Mouse (Mus musculus): ENCODE measurements around the gene Lgals7.
"Not testable (repeated sequence)": the region's sequence is repeated elsewhere in the genome, so short reads cannot be mapped to it uniquely, and the experiment has no call there.

The Lgals7 gene

DNA sequence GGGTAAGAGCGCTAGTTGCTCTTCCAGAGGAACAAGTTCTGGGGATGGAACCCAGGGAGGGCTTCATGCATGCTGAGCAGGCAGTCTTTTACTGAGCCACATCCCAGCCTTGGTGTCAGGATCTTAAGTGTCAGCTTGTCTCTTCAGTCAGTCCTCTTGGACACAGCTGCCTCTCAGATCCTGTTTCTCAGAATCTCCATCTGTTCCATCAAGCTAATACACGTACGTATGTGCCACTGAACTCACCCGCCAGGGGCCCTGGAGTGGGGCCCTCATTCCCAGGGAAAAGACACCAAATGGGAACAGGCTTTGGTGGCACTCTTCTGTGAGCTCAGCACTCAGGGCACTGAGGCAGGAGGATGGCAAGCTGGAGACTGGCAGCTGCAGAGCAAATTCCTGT lies 14.2 kb downstream of the Lgals7 start:
- no peak for DNase-seq (ENCODE audit: low spot score)

DNA sequence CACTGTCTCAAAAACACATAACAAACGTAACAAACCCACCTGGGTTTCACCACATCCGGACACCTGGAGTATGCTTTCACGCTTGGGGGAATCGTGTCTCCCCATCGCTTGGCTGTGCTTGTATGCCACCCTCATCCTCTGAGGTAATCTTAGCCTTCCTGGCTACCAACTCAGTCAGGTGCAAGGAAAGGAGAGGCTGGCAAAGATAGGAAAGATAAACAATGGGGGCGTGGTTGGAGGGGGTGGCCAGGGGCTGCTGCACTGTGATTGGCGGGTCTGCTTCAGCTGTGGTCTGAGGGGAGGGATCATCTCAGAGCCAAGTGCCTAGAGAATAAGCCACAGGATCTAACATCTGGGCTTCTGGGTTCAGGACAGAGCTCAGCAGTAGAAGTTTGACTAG lies 16.0 kb downstream of the Lgals7 start:
- DNase-seq (ENCODE audit: low spot score), result no peak

DNA sequence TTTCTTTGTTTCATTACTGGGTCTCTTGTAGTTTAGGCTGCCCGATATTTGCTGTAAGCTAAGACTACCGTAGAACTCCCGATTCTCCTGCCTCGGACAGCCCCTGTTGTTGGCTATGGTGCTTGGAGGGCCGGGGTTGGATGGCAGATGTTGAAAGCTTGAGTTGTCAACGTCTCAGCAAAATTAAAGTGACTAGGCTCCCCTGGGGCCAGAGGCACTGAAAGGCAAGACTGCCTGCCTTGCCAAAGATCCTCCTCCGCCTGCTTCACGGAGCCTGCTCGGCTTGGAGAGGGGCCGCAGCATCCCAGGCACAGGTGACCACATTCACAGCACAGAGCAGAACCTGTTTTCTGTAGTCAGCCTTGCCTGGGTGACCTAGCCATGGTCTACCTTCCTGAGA lies 16.9 kb downstream of the Lgals7 start:
- DNase-seq (ENCODE audit: low spot score), result no peak

DNA sequence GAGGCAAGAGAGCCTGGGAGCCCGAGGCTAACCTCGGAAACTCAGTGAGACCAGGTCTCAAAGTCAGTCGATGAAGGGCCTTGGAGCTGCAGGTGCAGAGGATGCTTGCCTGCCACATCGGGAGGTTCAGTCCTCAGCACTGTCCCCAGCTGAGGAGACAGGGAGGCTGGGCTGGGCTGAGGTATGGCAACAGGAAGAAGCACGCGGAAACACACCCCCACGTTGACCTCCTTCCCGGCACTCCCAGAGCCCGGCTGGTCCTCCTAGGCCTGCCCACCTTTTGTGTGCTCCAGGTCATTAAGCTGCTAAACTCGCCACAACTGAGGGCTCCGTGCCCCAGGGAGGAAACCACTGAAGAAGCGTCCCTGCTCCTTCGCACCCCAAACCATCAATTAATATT lies 17.5 kb downstream of the Lgals7 start, which contains the start of gene Capn12:
Gene Capn12, plus strand, starts transcription at position 224 of the 400 bp plus-strand sequence.
- DNase-seq (ENCODE audit: low spot score), result no peak

DNA sequence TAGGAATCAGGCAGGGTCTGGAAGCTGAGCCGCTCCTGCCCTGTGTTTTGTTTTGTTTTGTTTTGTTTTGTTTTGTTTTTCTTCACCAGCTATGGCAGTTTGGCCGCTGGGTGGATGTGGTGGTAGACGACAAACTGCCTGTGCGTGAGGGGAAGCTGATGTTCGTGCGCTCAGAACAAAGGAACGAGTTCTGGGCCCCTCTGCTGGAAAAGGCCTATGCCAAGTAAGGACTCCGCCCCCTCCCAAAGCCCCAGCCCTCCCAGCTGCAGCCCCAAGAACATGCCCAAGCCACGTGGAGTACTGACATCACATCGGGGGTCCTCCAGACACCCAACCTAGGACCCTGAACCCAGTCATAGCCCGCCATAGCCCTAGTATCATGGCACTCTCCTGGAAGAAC lies 19.4 kb downstream of the Lgals7 start:
- no peak for DNase-seq (ENCODE audit: low spot score)

DNA sequence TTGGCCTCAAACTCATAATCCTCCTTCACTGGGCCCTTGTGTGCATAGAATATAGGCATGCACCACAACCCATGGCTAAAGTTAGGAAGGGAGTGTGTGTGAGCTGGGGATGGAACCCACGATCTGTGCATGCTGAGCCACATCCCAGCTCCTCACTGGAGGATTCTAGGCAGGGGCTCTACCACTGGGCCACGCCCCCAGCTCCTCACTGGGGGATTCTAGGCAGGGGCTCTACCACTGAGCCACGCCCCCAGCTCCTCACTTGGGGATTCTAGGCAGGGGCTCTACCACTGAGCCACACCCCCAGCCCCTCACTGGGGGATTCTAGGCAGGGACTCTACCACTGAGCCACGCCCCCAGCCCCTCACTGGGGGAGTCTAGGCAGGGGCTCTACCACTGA lies 20.1 kb downstream of the Lgals7 start:
- DNase-seq (ENCODE audit: low spot score), result not testable (repeated sequence)

DNA sequence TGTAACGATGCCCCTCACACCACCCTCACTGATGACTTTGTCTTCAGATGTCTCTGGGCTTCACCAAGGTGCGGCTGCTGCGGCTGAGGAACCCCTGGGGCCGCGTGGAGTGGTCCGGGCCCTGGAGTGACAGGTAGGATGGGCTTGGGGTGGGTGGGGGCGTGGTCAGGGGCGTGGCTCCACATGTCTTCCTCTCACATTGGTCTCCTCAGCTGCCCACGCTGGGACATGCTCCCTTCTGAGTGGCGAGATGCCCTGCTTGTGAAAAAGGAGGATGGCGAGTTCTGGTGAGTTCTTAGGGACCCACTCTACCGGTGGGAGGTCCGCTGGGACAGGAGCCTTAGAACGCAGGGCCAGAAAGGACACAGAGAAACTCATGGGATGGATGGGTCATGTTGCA lies 22.8 kb downstream of the Lgals7 start:
- DNase-seq (ENCODE audit: low spot score), result no peak

DNA sequence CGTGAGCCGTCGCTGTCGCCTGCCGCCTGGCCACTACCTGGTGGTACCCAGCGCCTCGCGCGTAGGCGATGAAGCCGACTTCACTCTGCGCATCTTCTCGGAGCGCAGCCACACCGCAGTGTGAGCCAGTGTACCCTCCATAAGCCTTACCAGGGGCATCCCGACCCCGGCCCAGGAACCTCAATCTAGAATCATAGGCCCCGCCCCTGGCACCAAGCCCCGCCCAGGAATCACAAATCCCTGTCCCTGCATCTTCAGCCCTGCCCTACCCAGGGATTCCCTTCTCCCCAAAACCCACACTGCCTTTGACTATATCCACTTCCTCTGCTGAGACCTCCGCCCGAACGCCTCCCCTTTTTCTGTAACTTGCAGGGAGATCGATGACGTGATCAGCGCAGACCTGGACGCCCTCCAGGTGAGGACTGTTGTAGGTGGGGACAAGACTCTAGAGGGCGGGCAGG lies 25.1 kb downstream of the Lgals7 start:
- DNase-seq (ENCODE audit: low spot score), result no peak

DNA sequence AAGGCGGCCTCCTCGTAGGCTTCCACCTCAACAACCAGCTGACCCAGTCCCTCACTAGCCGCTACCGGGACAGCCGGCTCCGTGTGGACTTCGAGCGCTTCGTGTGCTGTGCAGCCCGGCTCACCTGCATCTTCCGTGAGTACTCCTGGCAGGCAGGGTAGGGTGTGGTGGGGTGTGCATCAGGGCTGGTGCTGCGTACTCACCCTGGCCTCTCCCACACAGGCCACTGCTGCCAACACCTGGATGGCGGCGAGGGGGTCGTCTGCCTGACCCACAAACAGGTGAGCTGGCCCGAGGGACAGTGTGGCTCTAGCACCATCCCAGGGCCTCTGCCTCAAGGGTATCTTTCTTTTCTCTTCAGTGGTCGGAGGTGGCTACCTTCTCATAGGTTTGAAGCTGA lies 28.9 kb downstream of the Lgals7 start:
- DNase-seq (ENCODE audit: low spot score), result no peak

DNA sequence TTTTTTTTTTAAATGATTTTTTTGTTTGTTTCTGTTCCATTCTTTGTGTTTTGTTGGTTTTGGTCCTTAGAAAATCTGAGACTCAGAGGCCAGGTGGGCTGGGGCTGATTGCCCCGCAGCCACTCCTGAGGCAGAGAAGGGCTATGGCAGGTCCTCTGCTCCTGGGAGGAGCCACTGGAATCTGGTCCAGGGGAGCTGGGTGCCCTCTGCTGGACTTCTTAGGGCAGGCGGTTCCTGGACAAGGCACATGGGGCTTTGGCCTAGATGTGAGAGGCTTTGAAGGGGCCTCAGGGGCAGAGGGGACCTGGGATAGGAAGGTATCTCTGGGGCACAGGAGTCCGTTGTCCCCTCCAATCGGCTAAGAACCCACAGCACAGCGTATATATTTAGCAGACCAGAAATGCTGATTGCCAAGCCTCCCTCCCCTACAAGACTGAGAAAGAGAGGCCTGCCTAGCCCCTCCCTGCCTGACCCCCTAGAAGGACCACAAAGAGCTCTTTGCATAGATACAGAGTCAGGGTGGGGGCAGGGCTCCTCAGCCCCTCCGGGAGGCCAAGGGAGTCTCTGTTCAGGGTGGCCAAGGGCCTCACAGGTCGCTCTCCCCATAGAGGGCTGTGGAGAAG lies 30.1 kb downstream of the Lgals7 start:
- peak; percentile 53 for DNase-seq (ENCODE audit: low spot score)

DNA sequence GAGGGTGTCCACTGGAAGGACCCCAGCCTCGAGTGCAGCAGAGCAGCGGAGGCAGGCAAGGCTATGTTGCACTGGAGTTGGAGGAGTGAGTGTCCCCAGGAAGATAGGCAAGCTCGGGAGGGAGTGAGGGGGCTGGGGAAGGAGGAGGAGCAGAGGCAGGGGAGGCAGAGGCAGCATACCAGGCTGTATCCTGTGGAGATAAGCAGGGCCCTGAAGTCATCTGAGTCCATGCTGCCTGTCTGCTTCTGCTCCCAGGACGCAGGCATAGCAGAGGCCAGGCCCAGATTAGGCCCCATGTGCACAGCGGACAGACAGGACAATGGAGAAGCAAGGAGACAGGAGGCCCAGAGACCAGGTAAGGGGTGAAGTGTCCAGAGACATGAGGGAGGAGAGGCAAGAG lies 31.3 kb downstream of the Lgals7 start:
- no peak for DNase-seq (ENCODE audit: low spot score)

DNA sequence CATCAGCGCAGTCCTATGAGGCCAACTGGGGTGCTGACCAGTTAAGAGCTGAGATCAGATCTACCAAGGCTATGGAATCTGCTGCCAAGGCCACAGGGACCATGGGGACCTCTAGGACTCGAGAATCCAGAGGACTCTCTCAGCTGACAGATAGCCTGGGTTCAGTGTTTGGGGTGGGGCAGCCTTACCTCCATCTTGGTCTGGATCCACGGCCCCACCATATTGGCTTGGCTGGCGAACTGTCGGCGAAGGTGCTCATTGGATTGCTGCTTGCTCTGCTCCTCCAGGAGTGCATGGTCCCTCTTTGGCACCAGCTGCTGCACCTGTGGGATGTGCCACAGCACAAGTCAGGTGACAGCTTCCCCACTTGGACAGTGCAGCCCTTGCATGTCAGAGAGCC lies 34.0 kb downstream of the Lgals7 start:
- no peak for DNase-seq (ENCODE audit: low spot score)

DNA sequence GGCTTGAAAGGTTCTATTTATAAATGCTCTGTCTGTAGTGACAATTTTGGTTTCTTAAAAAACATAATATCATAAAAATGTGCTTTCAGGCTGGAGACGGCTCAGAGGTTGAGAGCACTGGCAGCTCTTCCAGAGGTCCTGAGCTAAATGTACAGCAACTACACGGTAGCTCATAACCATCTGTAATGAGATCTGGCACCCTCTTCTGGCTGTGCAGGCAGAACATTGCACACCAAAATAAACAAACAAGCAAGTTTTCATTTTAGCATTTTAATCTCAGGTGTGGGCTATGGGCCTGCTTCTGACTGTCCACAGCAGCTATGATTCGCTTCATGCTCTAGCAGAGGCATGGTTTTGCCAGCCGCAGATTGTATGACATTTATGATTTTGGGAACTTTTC lies 36.3 kb downstream of the Lgals7 start:
- no peak for DNase-seq (ENCODE audit: low spot score)

DNA sequence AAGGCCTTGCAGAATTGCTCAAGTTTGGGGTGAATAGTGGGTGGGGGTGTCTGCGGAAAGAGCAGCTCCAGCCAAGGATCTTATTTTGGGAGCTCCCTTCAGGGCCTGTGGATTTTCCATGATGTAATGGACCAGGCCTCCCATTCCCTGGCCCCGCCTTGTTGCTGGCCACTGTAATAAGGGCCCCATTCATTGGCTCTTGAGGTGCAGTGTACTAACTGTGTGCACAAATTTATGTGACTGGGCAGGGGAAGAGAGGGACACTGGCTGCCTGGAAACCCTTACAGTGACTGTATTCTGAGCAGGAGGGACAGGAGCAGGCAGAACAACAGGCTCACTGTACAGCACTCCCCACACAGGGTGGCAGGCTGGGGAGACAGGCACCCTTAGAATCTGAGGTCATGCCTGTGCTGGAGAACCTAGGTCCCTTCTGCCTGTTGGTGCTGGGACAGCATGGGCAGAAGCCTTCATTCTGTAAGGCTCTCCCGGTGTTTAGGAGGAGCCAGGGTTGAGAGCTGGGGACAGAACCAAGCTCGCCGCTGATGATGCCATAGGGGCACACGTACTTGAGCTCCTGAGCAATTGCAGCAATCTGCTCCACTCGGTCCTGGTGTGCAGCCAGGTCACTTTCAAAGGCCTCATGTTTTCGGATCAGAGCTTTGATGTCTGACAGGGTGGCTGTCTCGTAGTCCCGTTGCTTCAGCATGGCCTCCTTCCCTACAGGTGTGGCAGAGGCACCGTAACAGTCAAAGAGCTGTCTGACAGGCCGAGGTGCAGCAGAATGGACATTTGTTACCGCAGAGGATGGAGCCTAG lies 37.9 kb downstream of the Lgals7 start:
- no peak for DNase-seq (ENCODE audit: low spot score)

DNA sequence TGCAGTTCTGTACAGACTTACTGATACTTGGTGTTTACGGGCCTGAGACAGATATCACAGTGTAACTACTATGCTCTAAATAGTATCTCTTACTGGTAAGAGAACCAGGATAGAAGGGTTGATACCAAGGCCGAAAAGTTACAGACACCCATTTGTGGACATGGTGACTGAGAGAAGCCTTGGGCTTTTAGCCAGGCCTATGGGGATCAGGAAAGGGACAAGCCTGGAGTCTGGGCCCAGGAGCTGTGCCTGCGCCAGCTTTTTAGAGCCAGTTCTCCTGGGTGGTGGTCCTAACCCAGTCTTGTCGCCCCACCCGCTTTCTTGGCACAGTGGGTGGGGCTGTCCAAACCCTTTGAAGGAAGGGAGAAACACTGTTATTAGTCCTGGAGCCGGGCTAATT lies 38.5 kb downstream of the Lgals7 start:
- no peak for DNase-seq (ENCODE audit: low spot score)

DNA sequence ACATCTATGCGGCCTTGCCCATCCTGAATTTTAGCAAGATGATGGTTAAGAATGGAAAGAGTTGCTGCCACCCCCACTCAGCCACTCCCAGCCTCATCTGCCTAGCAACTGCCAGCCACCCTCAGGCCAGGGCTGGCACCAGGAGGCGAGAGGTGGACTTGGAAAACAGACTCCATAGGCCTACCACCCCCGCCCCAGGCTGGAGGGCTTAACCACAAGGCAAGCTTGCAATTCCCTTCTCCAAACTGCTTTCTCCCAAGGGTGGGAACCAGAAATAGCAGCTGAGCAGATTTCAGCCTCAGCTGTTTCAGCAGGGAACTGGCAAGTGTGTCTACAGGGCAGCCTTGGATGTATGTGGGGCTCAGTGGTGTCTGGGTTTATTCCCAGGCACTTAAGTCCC lies 39.2 kb downstream of the Lgals7 start:
- no peak for DNase-seq (ENCODE audit: low spot score)

DNA sequence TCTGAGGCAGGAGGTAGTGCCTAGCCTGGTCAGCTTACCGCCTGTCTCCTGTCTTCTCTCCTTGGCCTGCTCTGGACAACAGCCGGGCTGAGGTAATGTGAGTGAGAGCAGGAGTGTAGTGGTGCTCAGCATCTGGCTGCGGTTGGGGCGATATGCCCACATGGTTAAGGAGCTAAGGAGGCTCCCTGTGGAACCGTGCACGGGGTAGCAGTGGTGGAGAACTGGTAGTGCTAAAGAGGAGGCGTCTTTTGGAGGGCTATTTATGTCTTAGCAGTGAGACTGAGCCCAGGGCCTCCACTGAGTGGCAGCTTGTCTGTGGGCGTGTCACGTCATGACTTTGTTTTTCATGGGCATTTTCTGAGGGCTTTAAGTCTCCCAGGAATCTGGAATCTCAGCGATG lies 40.1 kb downstream of the Lgals7 start:
- no peak for DNase-seq (ENCODE audit: low spot score)

DNA sequence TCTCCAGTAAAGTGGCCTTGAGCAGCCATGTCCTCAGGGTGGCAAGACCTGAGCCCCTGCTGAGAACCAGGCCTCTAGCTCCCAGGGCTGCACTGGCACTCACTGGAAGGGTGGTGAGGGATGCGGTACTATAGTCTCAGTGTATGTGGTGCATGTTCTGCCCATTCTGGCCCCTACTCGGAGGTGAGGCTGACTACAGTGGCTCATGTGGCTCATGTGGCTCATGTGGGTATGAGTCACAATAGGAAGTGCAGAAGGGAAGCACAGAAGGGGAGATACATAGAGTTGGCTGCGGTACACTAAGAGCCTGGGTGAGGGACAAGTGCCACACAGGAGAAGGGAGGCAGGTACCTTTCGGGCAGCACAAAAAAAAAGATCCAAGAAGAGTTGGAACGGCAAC lies 43.5 kb downstream of the Lgals7 start:
- DNase-seq (ENCODE audit: low spot score), result no peak

DNA sequence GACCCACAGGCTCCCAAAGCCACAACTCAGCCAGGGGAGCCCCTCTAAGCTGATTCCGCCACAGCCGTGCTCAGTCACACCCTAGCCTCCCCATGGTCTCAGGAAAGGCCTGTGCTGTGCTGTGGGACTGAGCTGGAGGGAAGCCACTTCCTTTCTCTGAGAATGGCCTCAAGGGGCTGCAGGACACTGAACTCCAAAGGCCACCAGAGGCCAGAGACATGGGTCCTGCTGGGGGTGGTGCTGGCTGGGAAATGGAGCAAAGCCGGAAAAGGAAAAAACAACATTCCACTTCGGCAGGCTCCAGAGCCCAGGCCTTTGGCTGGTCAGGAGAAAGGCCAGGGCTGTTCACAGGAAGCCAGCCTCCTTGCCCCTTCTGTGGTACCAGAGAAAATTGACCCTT lies 48.0 kb downstream of the Lgals7 start:
- DNase-seq (ENCODE audit: low spot score), result no peak

DNA sequence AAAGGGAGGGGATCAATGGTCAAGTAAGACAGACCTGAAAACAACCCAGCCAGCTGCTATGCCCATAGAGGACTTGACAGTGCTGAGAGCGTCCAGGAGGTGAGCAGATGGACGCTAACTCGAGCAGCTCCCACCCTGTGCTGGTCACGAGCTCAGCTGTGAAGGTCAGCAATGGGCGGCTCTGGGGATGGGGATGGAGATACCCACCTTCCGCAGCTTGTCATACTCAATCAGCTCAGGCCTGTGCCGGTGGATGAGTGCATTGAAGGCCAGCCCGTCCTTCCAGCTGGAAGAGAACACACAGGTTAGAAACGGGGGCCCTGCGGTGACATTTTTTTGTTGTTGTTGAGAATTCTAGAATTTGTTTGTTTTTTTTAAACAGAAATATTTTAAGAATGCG lies 49.5 kb downstream of the Lgals7 start:
- no peak for DNase-seq (ENCODE audit: low spot score)

All from adipocyte (in vitro differentiated cells).